ENCODE assay signal across 12 mouse cellular contexts in the genomic region with DNA sequence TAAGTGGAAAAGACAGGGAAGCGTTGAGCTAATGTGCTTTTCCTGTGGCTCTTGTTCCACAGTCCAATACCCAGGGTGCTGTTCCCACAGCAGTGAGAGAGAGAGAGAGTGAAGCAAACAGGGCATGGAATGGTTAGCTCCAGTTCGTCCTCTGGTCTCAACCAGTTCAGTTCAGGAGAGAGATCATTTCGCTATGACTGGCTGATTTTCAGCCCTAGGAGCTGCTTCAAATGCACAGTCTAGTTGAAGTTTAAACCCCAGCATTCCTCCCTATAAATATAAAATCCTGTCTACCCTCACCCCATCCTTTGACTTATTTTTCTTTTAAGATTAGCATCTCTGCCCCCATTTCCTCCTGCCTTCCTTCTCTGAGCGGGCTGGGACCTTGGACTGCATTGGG. TPM values are rescaled to one million over a fixed set of nuclear protein-coding genes. Genes with fewer than 3 reads are reported as not detected.
"Had no signal": no experiment of that assay in that cellular context is flagged by ENCODE, and none has a peak within 500 bp of the region (broad histone marks: within the 10 kb centered on the region; RNA-seq: fewer than 3 reads in every experiment).

No protein-coding gene starts in this region.

- H3K27me3 ChIP-seq: limb, embryonic 13.5 days; lung, embryonic 15.5 days; midbrain, embryonic 12.5 days; stomach, embryonic 15.5 days had no signal

- H3K4me3 ChIP-seq: layer of hippocampus, adult 2 months; liver, embryonic 12.5 days; lung, embryonic 15.5 days; megakaryocyte, embryonic 14.5 days; midbrain, embryonic 12.5 days; stomach, embryonic 15.5 days had no signal

- H3K9ac ChIP-seq: liver, embryonic 12.5 days; midbrain, embryonic 12.5 days; stomach, embryonic 15.5 days had no signal

- ATAC-seq: liver, embryonic 12.5 days had no signal

- DNase-seq: left cerebral cortex, postnatal 4 days; lung, postnatal 14 days; right cerebral cortex, postnatal 14 days; thymus, postnatal 4 days had no signal

- H3K4me2 ChIP-seq: lung, embryonic 15.5 days; midbrain, embryonic 12.5 days had no signal

- H3K27ac ChIP-seq: layer of hippocampus, adult 2 months; limb, embryonic 13.5 days; liver, embryonic 12.5 days; lung, embryonic 15.5 days; macrophage; midbrain, embryonic 12.5 days; stomach, embryonic 15.5 days had no signal

- H3K9me3 ChIP-seq: limb, embryonic 13.5 days; liver, embryonic 12.5 days; lung, embryonic 15.5 days; megakaryocyte, embryonic 14.5 days; midbrain, embryonic 12.5 days; stomach, embryonic 15.5 days had no signal

RNA-seq across cellular contexts. Expression of gene Aif1l, which starts 22.6 kb away (rescaled TPM):
- polyA plus RNA-seq: macrophage had no signal
